21 mouse cellular contexts compared by ENCODE assay signal in the genomic region with DNA sequence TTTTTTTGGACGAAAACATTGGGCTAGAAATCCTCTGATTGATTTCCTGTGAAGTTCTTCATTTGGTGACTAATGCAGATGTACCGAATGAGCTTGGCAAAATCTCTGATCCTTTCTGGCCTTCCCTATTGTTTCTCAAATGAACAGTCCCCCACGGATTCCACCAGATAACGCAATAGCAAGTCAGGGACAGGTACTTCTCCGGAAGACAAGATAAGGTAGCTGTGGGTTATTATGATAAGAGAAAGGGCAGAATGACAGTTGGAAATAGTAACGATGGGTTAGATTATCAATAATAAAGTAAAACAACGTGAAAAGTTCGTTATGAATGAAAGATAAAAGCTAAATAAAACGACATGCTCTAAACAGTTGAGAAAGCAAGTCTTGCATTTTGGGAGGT. TPM values are rescaled to one million over a fixed set of nuclear protein-coding genes. Genes with fewer than 3 reads are reported as not detected.
DNase-seq lines count a peak whose midpoint lies in the region; ATAC-seq and TF ChIP-seq lines count a peak whose summit lies in the region.
"Had no signal": no experiment of that assay in that cellular context is flagged by ENCODE, and none has a peak within 500 bp of the region (broad histone marks: within the 10 kb centered on the region; RNA-seq: fewer than 3 reads in every experiment).

No protein-coding gene starts in this region.

- peaks cover 0 to 10% of the 10 kb centered on the region in 2 experiments; a peak in 2 of 4 replicates for H3K4me1 ChIP-seq in liver, embryonic 14.5 days (replicated peaks; ENCODE audit: control insufficient read depth in 2 of 2, insufficient read depth in 2 of 2, low read length in 1 of 2)
- H3K4me1 ChIP-seq in liver, embryonic 11.5 days (replicated peaks; ENCODE audit: control insufficient read depth, insufficient read depth, low read length): peaks cover 2% of the 10 kb centered on the region; the same call in 1 of the 2 replicates
- peaks cover 56% of the 10 kb centered on the region for H3K4me1 ChIP-seq in G1E (ENCODE audit: insufficient read depth, low read depth, low read length)
- H3K4me1 ChIP-seq in MEL (ENCODE audit: control insufficient read depth in 1 of 2, insufficient read depth in 2 of 2, low read length in 2 of 2): peaks cover 14 to 30% of the 10 kb centered on the region in 2 experiments
- H3K4me1 ChIP-seq in liver, postnatal 0 days (ENCODE audit: insufficient read depth): no peaks in the 10 kb centered on the region
- H3K4me1 ChIP-seq in midbrain, embryonic 10.5 days: peaks cover 18% of the 10 kb centered on the region
- H3K4me1 ChIP-seq: embryonic facial prominence, embryonic 12.5 days had no signal

- TF ChIP-seq EP300 in liver, embryonic 14.5 days (IDR thresholded peaks at IDR 0.05; ENCODE audit: low read depth): peak; percentile 78
- peak; percentile 95 to 99 for TF ChIP-seq EP300 in MEL (IDR thresholded peaks at IDR 0.05; ENCODE audit: low read depth in 1 of 2, low read length in 2 of 2)
- TF ChIP-seq EP300 in liver, postnatal 0 days (IDR thresholded peaks at IDR 0.05; ENCODE audit: low read depth): peak; percentile 87

- no peak overlapping the region for H3K27ac ChIP-seq in liver, embryonic 14.5 days
- no peak overlapping the region for H3K27ac ChIP-seq in liver, embryonic 11.5 days (ENCODE audit: low read depth, low read length)
- H3K27ac ChIP-seq in MEL (ENCODE audit: control insufficient read depth, low read depth, low read length): peak overlapping the region; percentile 64
- H3K27ac ChIP-seq in liver, postnatal 0 days (ENCODE audit: low read depth): no peak overlapping the region
- no peak overlapping the region for H3K27ac ChIP-seq in midbrain, embryonic 10.5 days (replicated peaks)
- H3K27ac ChIP-seq: embryonic facial prominence, embryonic 10.5 days; embryonic facial prominence, embryonic 12.5 days; forebrain, embryonic 13.5 days; forebrain, embryonic 15.5 days had no signal

- no peak for TF ChIP-seq CTCF in liver, embryonic 14.5 days (IDR thresholded peaks at IDR 0.05; ENCODE audit: low read depth)
- TF ChIP-seq CTCF in G1E (IDR thresholded peaks at IDR 0.05; ENCODE audit: low read depth, low read length) (no peak), MEL (IDR thresholded peaks at IDR 0.05 in 2 of 3, conservative IDR thresholded peaks at IDR 0.05 in 1 of 3; ENCODE audit: control insufficient read depth in 1 of 3, insufficient read depth in 1 of 3, low read depth in 2 of 3, low read length in 3 of 3, poor library complexity in 1 of 3, severe bottlenecking in 1 of 3) (no peak)
- TF ChIP-seq CTCF in liver, postnatal 0 days (IDR thresholded peaks at IDR 0.05; ENCODE audit: low read depth): no peak

- DNase-seq in liver, embryonic 14.5 days (ENCODE audit: low read depth in 3 of 3, low spot score in 3 of 3): no peak
- no peak for DNase-seq in liver, embryonic 11.5 days (ENCODE audit: low spot score)
- DNase-seq in G1E (ENCODE audit: low spot score) (peak; percentile 27), MEL (ENCODE audit: low read depth, low spot score) (peak; percentile 45)
- no peak for DNase-seq in liver, postnatal 0 days
- DNase-seq in heart, postnatal 36 days: no peak
- no peak for DNase-seq in urinary bladder, postnatal 4 days (ENCODE audit: low spot score in 2 of 2)
- no peak for DNase-seq in midbrain, embryonic 10.5 days (ENCODE audit: low spot score)
- DNase-seq: adrenal gland, adult 2 months; adrenal gland, postnatal 10 days; adrenal gland, postnatal 25 days; cerebellum, adult 11-12 months; cerebellum, adult 2 months; cerebellum, adult 9-10 months; cerebellum, postnatal 10 days; cerebellum, postnatal 25 days; forebrain, postnatal 0 days had no signal

- TF ChIP-seq POLR2A in MEL (IDR thresholded peaks at IDR 0.05; ENCODE audit: control insufficient read depth in 1 of 2, insufficient read depth in 1 of 2, low read depth in 1 of 2, low read length in 2 of 2, poor library complexity in 1 of 2): no peak

- H3K9ac ChIP-seq in liver, embryonic 14.5 days (replicated peaks): no peak overlapping the region
- H3K9ac ChIP-seq in liver, embryonic 11.5 days (ENCODE audit: low read depth, low read length): no peak overlapping the region
- H3K9ac ChIP-seq in MEL (ENCODE audit: control insufficient read depth, low read depth, low read length, poor library complexity, severe bottlenecking): no peak overlapping the region
- no peak overlapping the region for H3K9ac ChIP-seq in liver, postnatal 0 days (replicated peaks)
- H3K9ac ChIP-seq: embryonic facial prominence, embryonic 12.5 days; forebrain, embryonic 13.5 days; forebrain, embryonic 15.5 days; forebrain, postnatal 0 days had no signal

- peak; percentile 34; the same call in 1 of the 2 replicates for ATAC-seq in liver, embryonic 14.5 days (ENCODE audit: insufficient read depth)
- no peak for ATAC-seq in liver, embryonic 11.5 days (replicated peaks; ENCODE audit: low FRiP score)
- peak; percentile 79 for ATAC-seq in G1E (ENCODE audit: extremely low read depth, insufficient number of reproducible peaks, low FRiP score, poor library complexity, severe bottlenecking)
- ATAC-seq in liver, postnatal 0 days: no peak
- ATAC-seq: forebrain, embryonic 13.5 days; forebrain, embryonic 15.5 days had no signal

- H3K4me2 ChIP-seq in liver, embryonic 14.5 days (ENCODE audit: low read depth): no peak overlapping the region
- H3K4me2 ChIP-seq in liver, embryonic 11.5 days: no peak overlapping the region
- no peak overlapping the region for H3K4me2 ChIP-seq in liver, postnatal 0 days (ENCODE audit: low read depth, low read length)
- H3K4me2 ChIP-seq: embryonic facial prominence, embryonic 12.5 days; forebrain, embryonic 13.5 days; forebrain, embryonic 15.5 days had no signal

- H3K27me3 ChIP-seq in liver, embryonic 14.5 days (ENCODE audit: control insufficient read depth, insufficient read depth, low read length): no peaks in the 10 kb centered on the region
- H3K27me3 ChIP-seq in liver, embryonic 11.5 days (replicated peaks; ENCODE audit: control insufficient read depth, insufficient read depth, low read length): no peaks in the 10 kb centered on the region
- H3K27me3 ChIP-seq in G1E (ENCODE audit: insufficient read depth, low read length) (no peaks in the 10 kb centered on the region), MEL (ENCODE audit: control insufficient read depth in 1 of 2, insufficient read depth in 2 of 2, low read length in 2 of 2) (no peaks in the 10 kb centered on the region)
- H3K27me3 ChIP-seq in liver, postnatal 0 days (ENCODE audit: insufficient read depth, low read length): no peaks in the 10 kb centered on the region
- no peaks in the 10 kb centered on the region for H3K27me3 ChIP-seq in midbrain, embryonic 10.5 days (ENCODE audit: low read depth, poor library complexity, severe bottlenecking)
- H3K27me3 ChIP-seq: embryonic facial prominence, embryonic 12.5 days; forebrain, embryonic 13.5 days; forebrain, embryonic 15.5 days had no signal

- H3K79me2 ChIP-seq in MEL (ENCODE audit: control insufficient read depth, insufficient read depth, low read length, poor library complexity): no peaks in the 10 kb centered on the region

- intact Hi-C loops in heart, postnatal 36 days (cut with DNase I): loop anchor here (2.0 kb wide), 1 partner anchor 17 kb away; no protein-coding TSS in a partner anchor

- no peak overlapping the region for H3K4me3 ChIP-seq in liver, embryonic 14.5 days (ENCODE audit: insufficient read depth in 1 of 2, low read depth in 2 of 2, low read length in 2 of 2)
- no peak overlapping the region for H3K4me3 ChIP-seq in liver, embryonic 11.5 days (ENCODE audit: low read depth, low read length)
- H3K4me3 ChIP-seq in G1E (ENCODE audit: low read depth, low read length) (no peak overlapping the region; the same call in 1 of the 2 replicates), MEL (ENCODE audit: control insufficient read depth in 1 of 2, insufficient read depth in 1 of 2, low read depth in 2 of 2, low read length in 2 of 2) (peak overlapping the region in 1 of 2 experiments; percentile 3; a peak in 2 of 4 replicates)
- no peak overlapping the region for H3K4me3 ChIP-seq in liver, postnatal 0 days (ENCODE audit: low read depth, low read length)
- H3K4me3 ChIP-seq in midbrain, embryonic 10.5 days: no peak overlapping the region
- H3K4me3 ChIP-seq: embryonic facial prominence, embryonic 10.5 days; embryonic facial prominence, embryonic 12.5 days; forebrain, embryonic 13.5 days; forebrain, embryonic 15.5 days had no signal

- WGBS in liver, embryonic 14.5 days (ENCODE audit: insufficient replicate concordance): 14% methylated on average over 9 of the region's 9 CpGs
- 32% methylated on average over 9 of the region's 9 CpGs for WGBS in liver, embryonic 11.5 days
- 41% methylated on average over 9 of the region's 9 CpGs for WGBS in liver, postnatal 0 days (ENCODE audit: insufficient replicate concordance)
- 84% methylated on average over 9 of the region's 9 CpGs for WGBS in midbrain, embryonic 10.5 days

- no peak for TF ChIP-seq RAD21 in MEL (IDR thresholded peaks at IDR 0.05; ENCODE audit: low read depth, low read length)

- no peaks in the 10 kb centered on the region for H3K36me3 ChIP-seq in liver, embryonic 14.5 days (replicated peaks; ENCODE audit: control insufficient read depth, insufficient read depth, low read depth)
- H3K36me3 ChIP-seq in liver, embryonic 11.5 days (ENCODE audit: control insufficient read depth, insufficient read depth, low read length): no peaks in the 10 kb centered on the region
- no peaks in the 10 kb centered on the region for H3K36me3 ChIP-seq in G1E (replicated peaks)
- peaks cover 0 to 32% of the 10 kb centered on the region in 2 experiments; a peak in 2 of 4 replicates for H3K36me3 ChIP-seq in MEL (ENCODE audit: control insufficient read depth in 1 of 2, insufficient read depth in 2 of 2, low read length in 2 of 2)
- H3K36me3 ChIP-seq in liver, postnatal 0 days (replicated peaks; ENCODE audit: insufficient read depth, low read length): no peaks in the 10 kb centered on the region
- no peaks in the 10 kb centered on the region for H3K36me3 ChIP-seq in midbrain, embryonic 10.5 days
- H3K36me3 ChIP-seq: embryonic facial prominence, embryonic 10.5 days; embryonic facial prominence, embryonic 12.5 days; forebrain, embryonic 15.5 days had no signal

- no peaks in the 10 kb centered on the region for H3K9me3 ChIP-seq in liver, embryonic 14.5 days (ENCODE audit: control insufficient read depth, low read length)
- no peaks in the 10 kb centered on the region for H3K9me3 ChIP-seq in liver, embryonic 11.5 days (ENCODE audit: control insufficient read depth, low read length)
- H3K9me3 ChIP-seq in G1E (replicated peaks) (peaks cover 10% of the 10 kb centered on the region; the same call in 1 of the 2 replicates), MEL (replicated peaks; ENCODE audit: insufficient read depth, low read length) (no peaks in the 10 kb centered on the region)
- H3K9me3 ChIP-seq in liver, postnatal 0 days (ENCODE audit: low read length): no peaks in the 10 kb centered on the region
- no peaks in the 10 kb centered on the region for H3K9me3 ChIP-seq in midbrain, embryonic 10.5 days (replicated peaks)
- H3K9me3 ChIP-seq: embryonic facial prominence, embryonic 10.5 days; embryonic facial prominence, embryonic 12.5 days; forebrain, embryonic 13.5 days; forebrain, embryonic 15.5 days had no signal

RNA-seq across cellular contexts. Expression of a gene that starts 7.0 kb away (rescaled TPM):
- polyA plus RNA-seq in liver, embryonic 14.5 days (2012; rRNA removed): 3.0 and 3.4 TPM in 2 replicates
- polyA plus RNA-seq in liver, embryonic 14.5 days (2014; fragmentation: Nextera tagmentation; extraction: Ambion mirVana): 5.1 and 5.4 TPM in 2 replicates
- 4.6 and 5.8 TPM in 2 replicates for polyA plus RNA-seq in liver, embryonic 11.5 days (2014; fragmentation: Nextera tagmentation; extraction: Ambion mirVana)
- total RNA-seq in G1E (2014; fragmentation: Nextera tagmentation) (2.8 TPM in 1 of 2 replicates, not detected in the other), G1E (2017) (0.11 TPM in 1 of 2 replicates, not detected in the other), MEL (2012; rRNA removed) (0.03 and 0.04 TPM in 2 replicates)
- polyA plus RNA-seq in G1E (2012) (0.02 TPM in 1 of 2 replicates, not detected in the other), MEL (2012; ENCODE audit: insufficient read depth in 1 of 2, insufficient read length in 2 of 2, low read depth in 1 of 2, low replicate concordance in 2 of 2, missing spikeins in 1 of 2) (under 1 TPM in 1 of 2 experiments, not detected in 1; 0.03 TPM)
- 14.7 and 14.9 TPM in 2 replicates for polyA plus RNA-seq in liver, postnatal 0 days (2015; fragmentation: Nextera tagmentation; extraction: Ambion mirVana)
- total RNA-seq in heart, postnatal 36 days (2021): under 1 TPM; 0.73 to 0.89 TPM
- polyA plus RNA-seq in midbrain, embryonic 10.5 days (2016; fragmentation: Nextera tagmentation; extraction: Ambion mirVana): 0.49 and 0.63 TPM in 2 replicates

RNA-seq across cellular contexts. Expression of a gene that starts 55.2 kb away (rescaled TPM):
- polyA plus RNA-seq in liver, embryonic 14.5 days (2012; rRNA removed): 7.0 and 8.1 TPM in 2 replicates
- 6.5 and 6.6 TPM in 2 replicates for polyA plus RNA-seq in liver, embryonic 14.5 days (2014; fragmentation: Nextera tagmentation; extraction: Ambion mirVana)
- 9.7 and 10.9 TPM in 2 replicates for polyA plus RNA-seq in liver, embryonic 11.5 days (2014; fragmentation: Nextera tagmentation; extraction: Ambion mirVana)
- total RNA-seq in G1E (2014; fragmentation: Nextera tagmentation) (not detected in 2 replicates), G1E (2017) (0.44 TPM in 1 of 2 replicates, not detected in the other), MEL (2012; rRNA removed) (0.12 TPM in 1 of 2 replicates, not detected in the other)
- polyA plus RNA-seq in G1E (2012) (not detected in 2 replicates), MEL (2012; ENCODE audit: insufficient read depth in 1 of 2, insufficient read length in 2 of 2, low read depth in 1 of 2, low replicate concordance in 2 of 2, missing spikeins in 1 of 2) (under 1 TPM in 1 of 2 experiments, not detected in 1; 0.04 TPM)
- 9.5 TPM in 2 replicates for polyA plus RNA-seq in liver, postnatal 0 days (2015; fragmentation: Nextera tagmentation; extraction: Ambion mirVana)
- 1 to 10 TPM; 7.3 to 8.4 TPM for total RNA-seq in heart, postnatal 36 days (2021)
- 6.4 and 7.3 TPM in 2 replicates for polyA plus RNA-seq in midbrain, embryonic 10.5 days (2016; fragmentation: Nextera tagmentation; extraction: Ambion mirVana)

Comparison
In these comparisons a context has a peak if more than half of its experiments do, and no peak if none do; other contexts are left out.
1. ATAC-seq: peak in liver, embryonic 14.5 days (single experiment) and G1E (single experiment); none in liver, embryonic 11.5 days (single experiment) and liver, postnatal 0 days (single experiment).
2. DNase-seq: peak in G1E (single experiment) and MEL (single experiment); none in liver, embryonic 14.5 days (0 of 3), liver, embryonic 11.5 days (single experiment), liver, postnatal 0 days (single experiment), heart, postnatal 36 days (0 of 2), urinary bladder, postnatal 4 days (0 of 2) and midbrain, embryonic 10.5 days (single experiment).